ENCODE assay signal across 19 mouse cellular contexts in the genomic region with DNA sequence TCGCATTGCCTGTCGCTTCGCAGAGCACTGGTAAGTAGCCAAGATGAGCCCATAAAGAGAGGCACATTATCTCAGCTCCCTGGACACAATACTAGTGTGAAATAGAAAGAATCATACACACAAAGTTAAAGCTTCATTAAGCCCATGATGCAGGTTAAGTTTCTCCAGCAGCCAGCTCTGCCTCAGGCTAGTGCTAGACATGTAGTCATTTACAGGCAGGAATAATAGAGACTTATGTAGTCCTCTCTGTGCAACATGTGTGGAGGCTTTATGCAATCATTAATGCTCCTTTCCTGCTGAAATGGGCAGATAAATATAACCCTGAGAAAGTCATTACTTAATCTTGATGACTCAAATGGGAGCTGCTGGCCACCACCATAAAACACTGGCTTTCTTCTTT.
DNase-seq lines count a peak whose midpoint lies in the region; ATAC-seq lines count a peak whose summit lies in the region.
"Had no signal": no experiment of that assay in that cellular context is flagged by ENCODE, and none has a peak within 500 bp of the region (broad histone marks: within the 10 kb centered on the region; RNA-seq: fewer than 3 reads in every experiment).

No protein-coding gene starts in this region.

- peaks cover 21% of the 10 kb centered on the region for H3K4me1 ChIP-seq in limb, embryonic 11.5 days (ENCODE audit: control insufficient read depth, insufficient read depth, low read length)
- H3K4me1 ChIP-seq in limb, embryonic 10.5 days = peaks cover 62% of the 10 kb centered on the region
- peaks cover 15% of the 10 kb centered on the region; the same call in 1 of the 2 replicates for H3K4me1 ChIP-seq in neural tube, embryonic 15.5 days
- H3K4me1 ChIP-seq: liver, embryonic 13.5 days had no signal

- H3K4me2 ChIP-seq in limb, embryonic 11.5 days (ENCODE audit: low read depth, severe bottlenecking) = no peak overlapping the region
- no peak overlapping the region for H3K4me2 ChIP-seq in neural tube, embryonic 15.5 days
- H3K4me2 ChIP-seq: liver, embryonic 13.5 days had no signal

- no peaks in the 10 kb centered on the region for H3K9me3 ChIP-seq in limb, embryonic 11.5 days (ENCODE audit: control insufficient read depth, low read length)
- H3K9me3 ChIP-seq in limb, embryonic 10.5 days (replicated peaks) = no peaks in the 10 kb centered on the region
- no peaks in the 10 kb centered on the region for H3K9me3 ChIP-seq in neural tube, embryonic 15.5 days (replicated peaks)
- H3K9me3 ChIP-seq: liver, embryonic 13.5 days had no signal

- peak; percentile 75; the same call in 1 of the 2 replicates for ATAC-seq in limb, embryonic 11.5 days (ENCODE audit: insufficient number of reproducible peaks, low FRiP score, low TSS enrichment, low read depth)
- peak; percentile 60 for ATAC-seq in neural tube, embryonic 15.5 days (ENCODE audit: low FRiP score)
- ATAC-seq in granulocyte monocyte progenitor cell, adult 5-6 weeks (replicated peaks; ENCODE audit: poor library complexity, severe bottlenecking) = no peak
- ATAC-seq: inflammation-experienced regulatory T-cells, adult 6 months had no signal

- H3K4me3 ChIP-seq in limb, embryonic 11.5 days (ENCODE audit: low read depth, low read length) = no peak overlapping the region
- H3K4me3 ChIP-seq in limb, embryonic 10.5 days = no peak overlapping the region
- no peak overlapping the region for H3K4me3 ChIP-seq in neural tube, embryonic 15.5 days (replicated peaks)
- H3K4me3 ChIP-seq: layer of hippocampus, adult 2 months; liver, embryonic 13.5 days; megakaryocyte, embryonic 14.5 days had no signal

- H3K27ac ChIP-seq in limb, embryonic 11.5 days (replicated peaks; ENCODE audit: low read depth, low read length) = no peak overlapping the region
- H3K27ac ChIP-seq in limb, embryonic 10.5 days = no peak overlapping the region
- no peak overlapping the region for H3K27ac ChIP-seq in neural tube, embryonic 15.5 days (replicated peaks)
- H3K27ac ChIP-seq: layer of hippocampus, adult 2 months; liver, embryonic 13.5 days had no signal

- no peak overlapping the region for H3K9ac ChIP-seq in limb, embryonic 11.5 days (ENCODE audit: low read length)
- no peak overlapping the region for H3K9ac ChIP-seq in neural tube, embryonic 15.5 days (replicated peaks)
- H3K9ac ChIP-seq: liver, embryonic 13.5 days had no signal

- H3K36me3 ChIP-seq in limb, embryonic 11.5 days (ENCODE audit: control insufficient read depth, insufficient read depth, low read length) = no peaks in the 10 kb centered on the region
- peaks cover 24% of the 10 kb centered on the region for H3K36me3 ChIP-seq in limb, embryonic 10.5 days
- H3K36me3 ChIP-seq in neural tube, embryonic 15.5 days = no peaks in the 10 kb centered on the region
- H3K36me3 ChIP-seq: liver, embryonic 13.5 days had no signal

- H3K27me3 ChIP-seq in limb, embryonic 11.5 days (ENCODE audit: control insufficient read depth, insufficient read depth, low read length) = no peaks in the 10 kb centered on the region
- H3K27me3 ChIP-seq in limb, embryonic 10.5 days (ENCODE audit: low read depth, poor library complexity, severe bottlenecking) = no peaks in the 10 kb centered on the region
- no peaks in the 10 kb centered on the region for H3K27me3 ChIP-seq in neural tube, embryonic 15.5 days (replicated peaks)
- H3K27me3 ChIP-seq: liver, embryonic 13.5 days; megakaryocyte, embryonic 14.5 days had no signal

- peak; percentile 44 for DNase-seq in cerebellum, postnatal 10 days
- no peak for DNase-seq in cerebellum, adult 9-10 months
- no peak for DNase-seq in limb, embryonic 11.5 days (ENCODE audit: low spot score)
- no peak for DNase-seq in limb, embryonic 10.5 days (ENCODE audit: low spot score)
- peak; percentile 34 for DNase-seq in forelimb bud, embryonic 11.5 days (ENCODE audit: low read depth, low spot score)
- no peak for DNase-seq in left cerebral cortex, adult 9 months (ENCODE audit: low spot score in 2 of 2)
- DNase-seq: adrenal gland, postnatal 10 days; B cell, adult 2 months; gastrocnemius, postnatal 10 days; heart, postnatal 10 days; liver, embryonic 13.5 days; lung, postnatal 10 days; right cerebral cortex, adult 18-20 months; thymus, postnatal 25 days had no signal

- 67% methylated on average over 3 of the region's 3 CpGs for WGBS in limb, embryonic 11.5 days
- 83% methylated on average over 3 of the region's 3 CpGs for WGBS in limb, embryonic 10.5 days
- WGBS in neural tube, embryonic 15.5 days = 38% methylated on average over 3 of the region's 3 CpGs

Comparison
In these comparisons a context has a peak if more than half of its experiments do, and no peak if none do; other contexts are left out.
1. DNase-seq: peak in cerebellum, postnatal 10 days (2 of 2) and forelimb bud, embryonic 11.5 days (single experiment); none in cerebellum, adult 9-10 months (single experiment), limb, embryonic 11.5 days (single experiment), limb, embryonic 10.5 days (single experiment) and left cerebral cortex, adult 9 months (0 of 2).